Mouse (Mus musculus) hindbrain, embryonic 15.5 days (tissue): Measurements from ENCODE around the gene Nr1i3. TPM values are rescaled to one million over a fixed set of nuclear protein-coding genes. Genes with fewer than 3 reads are reported as not detected.
"Not testable (repeated sequence)": the region's sequence is repeated elsewhere in the genome, so short reads cannot be mapped to it uniquely, and the experiment has no call there.

Experiments used
- ATAC-seq: fragments of 200-750 bp; cut with Nextera tagmentation; 2 replicates; pipeline ENCODE4 v1.8.0; 2017; ENCODE audit warnings: low read depth, moderate number of reproducible peaks, moderate TSS enrichment; ENCODE audit not compliant: low FRiP score
- H3K27ac ChIP-seq: fragments of 300-500 bp; sonication (generic); replicated peaks from 2 replicates; pipeline ENCODE4 v1.5.1; 2015; ENCODE audit warnings: mild to moderate bottlenecking, inconsistent platforms
- H3K27me3 ChIP-seq: fragments of 300-500 bp; sonication (generic); 2 replicates; pipeline ENCODE4 v1.6.1; 2015; ENCODE audit warnings: control low read depth, inconsistent platforms
- H3K36me3 ChIP-seq: fragments of 300-500 bp; sonication (generic); 2 replicates; pipeline ENCODE4 v1.6.1; 2015; ENCODE audit warnings: control low read depth, inconsistent platforms
- H3K4me1 ChIP-seq: fragments of 300-500 bp; sonication (generic); replicated peaks from 2 replicates; pipeline ENCODE4 v1.6.1; 2015; ENCODE audit warnings: control low read depth, inconsistent platforms
- H3K4me2 ChIP-seq: fragments of 300-500 bp; sonication (generic); 2 replicates; pipeline ENCODE4 v1.6.1; 2015; ENCODE audit warnings: moderate library complexity, mild to moderate bottlenecking, inconsistent platforms
- H3K4me3 ChIP-seq: fragments of 300-500 bp; sonication (generic); 2 replicates; pipeline ENCODE4 v1.5.1; 2015; ENCODE audit warnings: mild to moderate bottlenecking, inconsistent platforms
- H3K9ac ChIP-seq: fragments of 300-500 bp; sonication (generic); 2 replicates; pipeline ENCODE4 v1.6.1; 2015; ENCODE audit warnings: inconsistent platforms
- H3K9me3 ChIP-seq: fragments of 300-500 bp; sonication (generic); 2 replicates; pipeline ENCODE4 v1.6.1; 2016; ENCODE audit warnings: control low read depth, inconsistent platforms
- WGBS: fragments of 180-500 bp; shearing (Covaris S2); methylation state at CpG from one replicate; pipeline ENCODE4 v1.1.7; 2015; 5-methylcytosine and 5-hydroxymethylcytosine counted together
- polyA plus RNA-seq: library from polyadenylated mRNA; unstranded; fragments of >200 nt; fragmentation: Nextera tagmentation; extraction: Ambion mirVana; gene quantifications from 2 replicates; pipeline ENCODE4 v1.2.1, GENCODE M21; 2015

The Nr1i3 gene
- polyA plus RNA-seq, 1 experiment from 2014 or later, result 0.49 TPM

DNA sequence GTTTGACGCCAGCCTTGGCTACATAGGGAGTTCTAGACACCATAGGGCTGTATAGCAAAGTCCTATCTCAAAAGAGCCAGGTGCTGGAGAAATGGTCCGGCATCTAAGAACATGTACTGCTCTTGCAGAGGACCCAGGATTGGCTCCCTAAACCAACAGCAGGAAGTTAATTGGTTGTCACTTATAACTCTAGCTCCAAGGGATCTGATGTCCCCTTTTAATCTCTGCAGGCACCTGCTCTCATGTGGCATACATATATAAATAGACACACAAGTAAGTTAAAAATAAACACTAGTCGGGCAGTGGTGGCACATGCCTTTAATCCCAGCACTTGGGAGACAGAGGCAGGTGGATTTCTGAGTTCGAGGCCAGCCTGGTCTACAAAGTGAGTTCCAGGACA is 22.0 kb downstream of the Nr1i3 start:
- Histone ChIP-seq H3K27me3 (no peaks in the 10 kb centered on the region), H3K9ac (no peak overlapping the region), H3K27ac (no peak overlapping the region), H3K4me1 (no peaks in the 10 kb centered on the region), H3K9me3 (no peaks in the 10 kb centered on the region), H3K4me2 (no peak overlapping the region), H3K4me3 (no peak overlapping the region), H3K36me3 (peaks cover 67% of the 10 kb centered on the region)
- WGBS, result 96% methylated on average over 4 of the region's 4 CpGs
- ATAC-seq, result no peak

DNA sequence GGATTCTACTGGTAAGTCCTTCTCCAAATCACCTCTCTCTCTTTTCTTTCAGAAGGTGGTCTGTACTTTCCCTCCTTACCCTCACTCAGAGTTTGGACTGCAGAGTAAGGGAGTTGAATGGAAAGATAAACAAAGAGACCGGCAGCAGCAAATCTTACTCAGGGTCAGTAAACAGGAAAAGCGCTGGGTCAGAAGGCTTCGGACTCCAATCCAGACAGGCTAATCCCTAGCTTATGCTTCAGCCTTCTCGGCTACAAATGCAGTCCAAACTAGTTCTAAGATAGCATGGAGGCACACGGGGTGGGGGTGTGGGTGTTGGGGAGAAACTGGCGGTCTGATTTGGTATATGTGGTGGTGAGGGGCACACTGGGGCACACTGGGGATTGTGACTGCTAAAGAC is 23.7 kb downstream of the Nr1i3 start:
- no peaks in the 10 kb centered on the region for H3K9me3 ChIP-seq
- WGBS, result 90% methylated on average over 6 of the region's 6 CpGs
- no peak overlapping the region for H3K9ac ChIP-seq
- no peak for ATAC-seq
- no peak overlapping the region for H3K4me3 ChIP-seq
- no peak overlapping the region for H3K27ac ChIP-seq
- no peaks in the 10 kb centered on the region for H3K4me1 ChIP-seq
- no peaks in the 10 kb centered on the region for H3K27me3 ChIP-seq
- H3K36me3 ChIP-seq, result peaks cover 79% of the 10 kb centered on the region
- H3K4me2 ChIP-seq, result no peak overlapping the region

DNA sequence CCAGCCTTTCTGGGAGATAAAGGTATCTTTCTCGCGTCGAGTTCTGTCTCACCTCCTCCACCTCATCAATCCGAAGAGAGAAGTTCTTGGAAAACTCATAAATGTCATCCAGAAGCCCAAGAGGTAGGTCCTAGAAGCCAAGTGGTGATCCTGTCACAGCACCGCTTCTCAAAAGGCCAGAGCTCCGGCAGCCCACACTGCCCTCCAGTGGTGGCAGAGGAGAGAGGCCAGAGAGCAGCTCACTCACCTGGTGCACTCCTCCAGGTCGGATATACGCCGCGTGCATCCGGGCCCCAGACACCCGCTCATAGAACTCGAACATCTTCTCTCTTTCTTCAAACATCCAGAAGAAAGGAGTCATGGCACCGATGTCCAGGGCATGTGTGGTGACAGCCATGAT is 24.7 kb downstream of the Nr1i3 start:
- H3K27ac ChIP-seq, result no peak overlapping the region
- no peak for ATAC-seq
- no peak overlapping the region for H3K9ac ChIP-seq
- H3K36me3 ChIP-seq, result peaks cover 83% of the 10 kb centered on the region
- H3K4me1 ChIP-seq, result no peaks in the 10 kb centered on the region
- no peaks in the 10 kb centered on the region for H3K9me3 ChIP-seq
- 76% methylated on average over 14 of the region's 14 CpGs for WGBS
- no peaks in the 10 kb centered on the region for H3K27me3 ChIP-seq
- H3K4me2 ChIP-seq, result no peak overlapping the region
- no peak overlapping the region for H3K4me3 ChIP-seq

DNA sequence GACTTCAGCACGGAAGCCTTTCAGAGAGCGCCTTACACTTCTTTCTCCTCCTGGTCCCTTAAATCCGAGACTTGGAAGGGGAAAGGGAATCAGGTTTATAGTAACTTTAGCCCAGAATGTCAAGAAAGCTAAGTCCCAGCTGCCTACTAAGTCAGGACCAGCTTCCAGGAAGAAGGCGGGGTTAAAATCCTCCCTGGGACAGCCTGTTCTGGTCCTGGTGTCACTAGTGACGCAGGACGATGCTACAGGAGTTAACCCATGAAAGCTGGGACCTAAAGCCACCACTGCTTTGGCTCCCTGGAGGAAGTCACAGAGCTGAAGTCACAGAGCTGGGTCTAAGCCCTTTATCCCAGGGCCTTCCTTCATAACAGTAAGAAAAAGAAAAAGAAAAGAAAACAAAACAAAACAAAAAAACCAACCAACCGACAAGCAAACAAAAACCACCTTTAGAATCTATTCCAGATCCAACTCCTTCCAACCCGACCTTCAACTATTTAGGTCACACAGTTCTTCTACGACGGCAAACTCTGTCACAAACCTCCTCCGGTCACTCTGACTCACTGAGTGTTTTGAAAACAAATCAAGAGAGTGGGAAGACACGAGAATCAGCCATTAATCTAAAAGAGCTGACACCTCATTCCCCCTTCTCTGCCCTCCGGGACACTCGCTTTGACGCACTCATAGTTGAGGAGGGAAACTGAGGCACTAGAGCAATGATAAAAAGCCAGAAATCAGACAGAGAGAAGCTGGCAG is 26.4 kb downstream of the Nr1i3 start:
- Histone ChIP-seq H3K27ac (no peak overlapping the region), H3K4me3 (no peak overlapping the region), H3K36me3 (peaks cover 82% of the 10 kb centered on the region), H3K27me3 (no peaks in the 10 kb centered on the region), H3K9ac (no peak overlapping the region), H3K9me3 (no peaks in the 10 kb centered on the region), H3K4me2 (no peak overlapping the region), H3K4me1 (0 out of 2 replicates have a peak, but pooled peaks cover 6% of the 10 kb centered on the region)
- WGBS, result 79% methylated on average over 15 of the region's 15 CpGs
- ATAC-seq, result no peak

DNA sequence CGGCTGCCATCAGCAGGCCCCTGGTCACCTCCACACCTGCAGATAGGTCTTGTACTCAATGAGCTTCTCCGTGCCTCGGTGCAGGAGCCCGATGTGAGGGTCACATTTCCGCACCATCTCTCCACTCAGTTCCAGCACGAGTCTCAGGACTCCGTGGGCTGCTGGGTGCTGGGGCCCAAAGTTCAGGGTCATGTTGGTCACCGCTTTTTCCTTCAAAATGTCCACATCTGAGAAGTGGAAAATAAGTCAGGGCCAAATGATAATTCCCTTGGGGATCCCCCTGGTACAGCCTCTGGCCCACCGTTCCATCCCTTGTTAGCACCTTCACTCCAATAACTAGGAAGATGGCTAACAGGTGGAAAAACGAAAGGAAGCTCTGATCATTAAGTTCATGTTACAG is 27.1 kb downstream of the Nr1i3 start:
- ATAC-seq, result no peak
- Histone ChIP-seq H3K9me3 (no peaks in the 10 kb centered on the region), H3K4me1 (peaks cover 12% of the 10 kb centered on the region), H3K27ac (no peak overlapping the region), H3K9ac (no peak overlapping the region), H3K4me2 (no peak overlapping the region), H3K4me3 (no peak overlapping the region), H3K27me3 (no peaks in the 10 kb centered on the region), H3K36me3 (peaks cover 79% of the 10 kb centered on the region)
- WGBS, result 95% methylated on average over 10 of the region's 10 CpGs

DNA sequence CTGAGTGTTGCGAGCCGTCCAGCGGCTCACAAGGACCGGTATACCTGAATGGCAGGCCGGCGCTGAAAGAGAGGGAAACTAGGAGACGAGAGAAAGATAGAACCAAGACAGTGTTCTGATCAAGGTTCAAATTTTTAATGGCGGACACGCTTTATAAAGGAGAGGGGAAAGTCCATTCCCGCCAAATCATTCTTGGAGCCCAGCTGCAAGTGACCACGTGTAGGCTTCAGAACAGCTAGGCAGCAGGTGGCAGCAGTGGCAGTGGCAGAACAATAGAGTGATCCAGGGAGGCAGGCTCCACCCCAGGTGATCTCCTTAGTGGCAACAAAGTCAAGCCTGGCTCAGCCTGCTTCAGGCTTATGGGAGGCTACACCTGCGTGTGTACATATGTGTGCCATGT is 28.2 kb downstream of the Nr1i3 start:
- peaks cover 70% of the 10 kb centered on the region for H3K36me3 ChIP-seq
- not testable (repeated sequence) for ATAC-seq, H3K27me3 ChIP-seq, H3K9me3 ChIP-seq, H3K4me2 ChIP-seq, H3K27ac ChIP-seq, H3K9ac ChIP-seq, H3K4me3 ChIP-seq
- 84% methylated on average over 12 of the region's 12 CpGs for WGBS
- H3K4me1 ChIP-seq, result peaks cover 17% of the 10 kb centered on the region

DNA sequence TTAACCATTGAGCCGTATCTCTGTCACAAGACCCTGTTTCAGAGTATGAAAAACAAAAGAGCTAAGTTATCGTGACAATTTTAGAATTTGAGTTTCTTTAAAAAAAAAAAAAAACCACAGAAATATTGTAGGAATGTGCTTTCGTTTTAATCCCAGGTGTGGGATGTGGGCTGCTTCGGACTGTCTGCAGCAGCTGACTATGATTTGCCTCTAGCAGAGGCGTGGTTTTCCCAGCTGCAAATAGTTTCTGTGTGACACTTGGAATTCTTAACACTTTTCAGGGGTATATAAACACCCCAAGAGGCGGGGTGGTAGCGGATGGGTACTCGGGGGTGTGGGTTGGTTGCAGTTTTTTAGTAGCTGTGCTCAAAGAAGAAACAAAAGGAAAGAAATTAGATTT is 31.6 kb downstream of the Nr1i3 start:
- no peak overlapping the region for H3K27ac ChIP-seq
- no peak overlapping the region for H3K9ac ChIP-seq
- H3K9me3 ChIP-seq, result no peaks in the 10 kb centered on the region
- peaks cover 37% of the 10 kb centered on the region for H3K36me3 ChIP-seq
- H3K4me1 ChIP-seq, result peaks cover 29% of the 10 kb centered on the region
- H3K4me3 ChIP-seq, result peak overlapping the region; percentile 83; the same call in 1 of the 2 replicates
- WGBS, result 95% methylated on average over 8 of the region's 8 CpGs
- ATAC-seq, result no peak
- no peak overlapping the region for H3K4me2 ChIP-seq
- no peaks in the 10 kb centered on the region for H3K27me3 ChIP-seq

DNA sequence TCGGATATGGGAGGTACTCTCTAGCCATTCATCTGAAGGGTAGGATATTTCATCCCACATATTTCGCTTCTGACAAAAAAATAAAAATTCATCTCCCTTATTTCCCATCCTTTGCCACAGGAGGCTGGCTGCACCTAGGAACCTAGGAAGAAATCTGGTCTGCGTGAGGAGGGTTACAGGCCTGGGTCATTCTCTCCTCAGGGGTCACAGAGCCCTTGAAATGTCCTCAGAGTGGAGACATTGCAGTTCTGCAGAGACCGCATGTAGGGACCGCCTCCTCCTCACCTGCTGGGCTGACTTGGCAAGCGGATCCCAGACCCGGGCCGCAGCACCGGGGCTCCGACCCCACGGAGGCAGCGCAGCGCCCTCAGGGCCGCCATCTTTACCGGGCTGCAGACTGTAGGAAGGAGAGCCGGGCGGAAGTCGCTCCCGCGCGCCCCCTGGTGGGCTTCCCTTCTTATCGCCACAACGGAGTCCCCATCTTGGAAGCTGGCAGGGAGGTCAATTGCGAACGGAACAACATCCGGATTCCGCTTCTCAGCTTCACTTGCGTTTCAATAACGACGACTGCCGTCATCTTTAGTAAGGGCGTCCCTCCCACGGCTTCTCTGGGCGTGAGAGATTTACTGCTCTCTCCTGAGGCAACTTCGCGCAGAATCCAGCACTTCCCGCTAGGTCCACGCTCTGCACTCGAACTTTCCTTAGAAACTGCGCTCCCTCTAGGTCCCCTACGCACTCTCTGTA is 33.1 kb downstream of the Nr1i3 start:
- Histone ChIP-seq H3K27me3 (no peaks in the 10 kb centered on the region), H3K27ac (peak overlapping the region; percentile 83), H3K9me3 (no peaks in the 10 kb centered on the region), H3K4me2 (peak overlapping the region; percentile 82), H3K9ac (peak overlapping the region; percentile 95), H3K36me3 (peaks cover 26% of the 10 kb centered on the region), H3K4me1 (peaks cover 44% of the 10 kb centered on the region), H3K4me3 (peak overlapping the region; percentile 83)
- ATAC-seq, result peak; percentile 94
- under 1% methylated on average over 41 of the region's 41 CpGs for WGBS

DNA sequence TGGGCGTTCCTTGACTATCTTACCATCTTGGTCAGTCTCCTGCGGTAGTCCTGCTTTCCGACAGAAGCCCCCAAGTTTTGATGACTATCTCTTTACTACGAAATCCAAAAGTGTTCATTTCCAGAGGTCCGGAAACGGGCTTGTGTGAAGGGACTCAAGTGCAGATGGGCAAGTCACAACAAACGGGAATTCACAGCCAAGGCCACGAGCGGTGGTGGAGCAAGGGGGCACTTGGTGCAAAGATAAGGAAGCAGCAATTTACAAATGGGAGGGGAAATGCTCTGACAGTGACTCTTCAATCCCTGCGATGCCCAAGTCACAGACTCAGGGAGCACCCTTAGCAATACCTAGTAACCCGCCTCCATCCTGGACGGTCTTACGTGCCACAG is 33.7 kb downstream of the Nr1i3 start:
- Histone ChIP-seq H3K4me2 (peak overlapping the region; percentile 53), H3K9ac (peak overlapping the region; percentile 4), H3K4me1 (peaks cover 48% of the 10 kb centered on the region), H3K36me3 (peaks cover 21% of the 10 kb centered on the region), H3K27ac (peak overlapping the region; percentile 55), H3K4me3 (peak overlapping the region; percentile 83), H3K27me3 (no peaks in the 10 kb centered on the region), H3K9me3 (no peaks in the 10 kb centered on the region)
- WGBS, result 14% methylated on average over 13 of the region's 13 CpGs
- no peak for ATAC-seq

DNA sequence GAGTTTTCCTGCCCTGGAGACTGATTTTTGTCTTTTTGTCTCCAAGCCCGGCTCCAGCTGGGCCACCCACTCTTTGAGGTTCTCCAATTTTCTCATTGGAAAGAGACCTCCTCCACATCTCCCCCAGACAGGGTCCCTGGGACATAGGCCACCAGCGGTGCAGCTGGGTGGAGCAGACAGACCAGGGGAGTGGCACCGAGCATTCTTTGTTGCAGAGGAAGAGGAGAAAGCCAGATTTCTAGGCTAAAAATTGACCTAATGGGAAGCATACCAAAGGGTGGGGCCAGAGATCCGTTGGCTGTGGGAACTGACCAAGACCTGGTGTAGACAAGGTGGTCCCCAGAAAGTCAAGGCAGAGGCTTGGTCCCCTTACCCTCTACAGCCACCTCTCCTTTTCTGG is 34.1 kb downstream of the Nr1i3 start:
- peak overlapping the region; percentile 55 for H3K27ac ChIP-seq
- H3K36me3 ChIP-seq, result peaks cover 17% of the 10 kb centered on the region; the same call in 1 of the 2 replicates
- H3K27me3 ChIP-seq, result no peaks in the 10 kb centered on the region
- H3K4me3 ChIP-seq, result no peak overlapping the region
- no peak for ATAC-seq
- H3K9me3 ChIP-seq, result no peaks in the 10 kb centered on the region
- H3K4me2 ChIP-seq, result peak overlapping the region; percentile 53
- WGBS, result 25% methylated on average over 4 of the region's 4 CpGs
- H3K4me1 ChIP-seq, result peaks cover 53% of the 10 kb centered on the region
- no peak overlapping the region for H3K9ac ChIP-seq

DNA sequence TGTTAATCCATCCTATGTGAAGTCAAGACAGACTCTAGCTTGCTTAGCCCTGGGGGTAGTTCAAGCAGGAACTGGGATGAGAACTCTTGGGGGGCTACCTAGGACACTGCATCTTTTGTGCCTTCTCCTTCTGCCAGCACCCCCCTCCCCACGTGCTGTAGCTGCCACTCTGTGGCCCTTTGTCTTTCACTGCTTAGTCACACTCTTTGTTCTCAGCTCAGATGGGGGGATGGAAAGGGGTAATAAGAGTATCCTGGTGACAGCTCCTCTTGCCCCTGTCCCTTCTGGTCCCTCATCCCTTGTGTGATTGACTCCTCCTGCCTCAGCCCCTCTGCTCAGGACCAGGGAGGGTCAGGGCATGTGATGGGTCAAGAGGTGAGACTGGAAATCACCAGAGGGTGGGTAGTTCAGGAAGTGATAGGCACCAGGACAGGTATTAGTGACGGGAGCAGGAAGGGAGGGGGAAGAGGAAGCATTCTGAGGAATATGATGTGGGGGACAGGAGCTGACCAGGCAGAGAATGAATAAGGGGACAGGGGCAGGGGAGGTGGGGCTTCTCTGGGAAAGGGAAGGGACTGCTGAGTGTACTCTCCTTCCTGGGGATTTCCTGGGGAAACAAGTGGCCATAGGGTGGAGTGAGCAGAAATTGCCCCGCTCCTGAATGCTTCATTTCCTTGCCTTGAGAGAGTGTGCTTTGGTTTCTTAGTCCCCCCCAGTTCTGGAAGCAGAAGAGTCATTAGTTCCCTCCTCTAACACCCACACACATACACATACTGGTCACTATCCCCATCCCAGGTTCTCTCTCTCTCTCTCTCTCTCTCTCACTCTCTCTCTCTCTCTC is 34.8 kb downstream of the Nr1i3 start:
- 44% methylated on average over 3 of the region's 3 CpGs for WGBS
- peak overlapping the region; percentile 16; the same call in 1 of the 2 replicates for H3K27ac ChIP-seq

More for the DNA sequence above, 34.8 kb downstream of the Nr1i3 start:
- H3K4me2 ChIP-seq, result no peak overlapping the region
- H3K4me1 ChIP-seq, result peaks cover 53% of the 10 kb centered on the region
- H3K9me3 ChIP-seq, result no peaks in the 10 kb centered on the region
- H3K27me3 ChIP-seq, result no peaks in the 10 kb centered on the region
- no peak overlapping the region for H3K4me3 ChIP-seq
- no peak for ATAC-seq
- H3K9ac ChIP-seq, result no peak overlapping the region
- peaks cover 15% of the 10 kb centered on the region; the same call in 1 of the 2 replicates for H3K36me3 ChIP-seq
